Mouse (Mus musculus) testis, adult 2 months (tissue): ENCODE measurements at regions not wholly inside any gene's neighbourhood (a gene's known extent, or its start where the extent isn't known, plus 50 kb on each side); places are given as distances from the start of the nearest gene placed in this dataset.

Source experiments
- CTCF ChIP-seq: fragments of 200-500 bp; IDR thresholded peaks from 2 replicates; pipeline ENCODE4 v1.5.1; 2012; ENCODE audit warnings: low read depth, mild to moderate bottlenecking, inconsistent platforms, low read length, moderate library complexity; ENCODE audit not compliant: control insufficient read depth, insufficient read depth, insufficient replicate concordance
- POLR2A ChIP-seq: fragments of 200-500 bp; IDR thresholded peaks from 2 replicates; pipeline ENCODE4 v1.6.1; 2012; ENCODE audit warnings: low read depth, mild to moderate bottlenecking, inconsistent platforms, low read length, moderate library complexity; ENCODE audit not compliant: control insufficient read depth

DNA sequence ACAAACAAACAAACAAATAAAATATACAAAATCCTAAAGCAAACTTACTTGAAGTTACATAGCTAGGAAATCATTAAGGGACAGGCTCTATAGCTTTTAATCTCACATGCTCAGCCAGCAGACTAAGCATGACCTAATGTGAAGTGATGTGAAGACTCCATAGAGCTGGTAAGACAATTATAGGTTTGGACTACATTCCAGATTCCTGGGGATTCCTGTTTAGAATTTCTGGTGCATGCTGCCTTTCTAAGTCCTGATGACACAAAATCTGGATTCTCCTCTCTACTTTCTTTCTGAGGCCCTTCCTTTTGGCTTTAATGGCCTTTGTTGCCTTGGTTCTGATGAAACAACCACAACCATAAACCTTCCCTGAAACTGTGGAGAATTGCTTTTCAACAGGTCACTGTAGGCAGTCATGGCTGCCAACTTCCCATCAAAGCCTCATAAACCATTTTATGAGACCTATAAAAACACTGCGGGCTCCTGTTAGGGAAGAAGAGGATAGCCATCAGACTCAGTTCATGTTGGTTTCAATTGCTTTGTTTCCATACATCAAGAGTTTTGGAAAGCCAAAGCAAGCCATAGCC lies 629.4 kb upstream of the Lcorl start:
- no peak for TF ChIP-seq CTCF
- no peak for TF ChIP-seq POLR2A
